Mouse (Mus musculus): ENCODE results near the gene Astn1. TPM values are rescaled to one million over a fixed set of nuclear protein-coding genes. Genes with fewer than 3 reads are reported as not detected.

Astn1 gene
- 1 to 10 TPM in 1 of 2 experiments, under 1 TPM in 1; 0.98 to 1.1 TPM for total RNA-seq (2021)

- DNase-seq (ENCODE audit: low spot score): no peak
- intact Hi-C loops (cut with DNase I): no loop called here
Observed at GRCm38 (mm10) chr1:158361964-158362291, at the start of gene Astn1. Astn1 (plus strand) TSS chr1:158362273.

- intact Hi-C loops (cut with DNase I): no loop called here
- no peak for DNase-seq (ENCODE audit: low spot score)
Observed at GRCm38 (mm10) chr1:158323325-158323724, 38.7 kb upstream of the Astn1 start.

GRCm38 (mm10) chr1:158328126-158328525 lies 33.9 kb upstream of the Astn1 start:
- intact Hi-C loops (cut with DNase I): no loop called here
- DNase-seq (ENCODE audit: low spot score): no peak

- DNase-seq (ENCODE audit: low spot score): no peak
- intact Hi-C loops (cut with DNase I): no loop called here
Observed at GRCm38 (mm10) chr1:158328839-158329238, 33.2 kb upstream of the Astn1 start.

- intact Hi-C loops (cut with DNase I): loop anchor here (10.0 kb wide), 1 partner anchor 312 kb away; no protein-coding TSS in a partner anchor
- no peak for DNase-seq (ENCODE audit: low spot score)
Observed at GRCm38 (mm10) chr1:158343243-158343714, 18.8 kb upstream of the Astn1 start.

GRCm38 (mm10) chr1:158353656-158354371 lies 8.3 kb upstream of the Astn1 start:
- no peak for DNase-seq (ENCODE audit: low spot score)

GRCm38 (mm10) chr1:158355177-158356050 lies 6.7 kb upstream of the Astn1 start:
- no peak for DNase-seq (ENCODE audit: low spot score)
- intact Hi-C loops (cut with DNase I): no loop called here

More at GRCm38 (mm10) chr1:158353656-158354371, 8.3 kb upstream of the Astn1 start:
- intact Hi-C loops (cut with DNase I): no loop called here

- intact Hi-C loops (cut with DNase I): no loop called here
Observed at GRCm38 (mm10) chr1:158356051-158356461, 6.0 kb upstream of the Astn1 start, which contains the start of gene Brinp2. Brinp2 (minus strand) TSS chr1:158356326.

GRCm38 (mm10) chr1:158362292-158363101 lies 424 bp downstream of the Astn1 start:
- DNase-seq (ENCODE audit: low spot score): no peak
- intact Hi-C loops (cut with DNase I): no loop called here

More at GRCm38 (mm10) chr1:158356051-158356461, 6.0 kb upstream of the Astn1 start, which contains the start of gene Brinp2:
- DNase-seq (ENCODE audit: low spot score): peak; percentile 42

GRCm38 (mm10) chr1:158364461-158364860 lies 2.4 kb downstream of the Astn1 start:
- no peak for DNase-seq (ENCODE audit: low spot score)
- intact Hi-C loops (cut with DNase I): no loop called here

GRCm38 (mm10) chr1:158382277-158382676 lies 20.2 kb downstream of the Astn1 start:
- DNase-seq (ENCODE audit: low spot score): no peak
- intact Hi-C loops (cut with DNase I): no loop called here

- no peak for DNase-seq (ENCODE audit: low spot score)
Observed at GRCm38 (mm10) chr1:158383210-158383609, 21.1 kb downstream of the Astn1 start.

GRCm38 (mm10) chr1:158385311-158385710 lies 23.2 kb downstream of the Astn1 start:
- DNase-seq (ENCODE audit: low spot score): no peak
- intact Hi-C loops (cut with DNase I): no loop called here

More at GRCm38 (mm10) chr1:158383210-158383609, 21.1 kb downstream of the Astn1 start:
- intact Hi-C loops (cut with DNase I): no loop called here

- intact Hi-C loops (cut with DNase I): no loop called here
Observed at GRCm38 (mm10) chr1:158386781-158387180, 24.7 kb downstream of the Astn1 start.

GRCm38 (mm10) chr1:158388995-158389394 lies 26.9 kb downstream of the Astn1 start:
- intact Hi-C loops (cut with DNase I): no loop called here
- no peak for DNase-seq (ENCODE audit: low spot score)

More at GRCm38 (mm10) chr1:158386781-158387180, 24.7 kb downstream of the Astn1 start:
- no peak for DNase-seq (ENCODE audit: low spot score)

- DNase-seq (ENCODE audit: low spot score): no peak
- intact Hi-C loops (cut with DNase I): no loop called here
Observed at GRCm38 (mm10) chr1:158390693-158391092, 28.6 kb downstream of the Astn1 start.

- no peak for DNase-seq (ENCODE audit: low spot score)
- intact Hi-C loops (cut with DNase I): no loop called here
Observed at GRCm38 (mm10) chr1:158397058-158397457, 35.0 kb downstream of the Astn1 start.

- no peak for DNase-seq (ENCODE audit: low spot score)
- intact Hi-C loops (cut with DNase I): no loop called here
Observed at GRCm38 (mm10) chr1:158400898-158401297, 38.8 kb downstream of the Astn1 start.

- intact Hi-C loops (cut with DNase I): no loop called here
- DNase-seq (ENCODE audit: low spot score): no peak
Observed at GRCm38 (mm10) chr1:158405899-158406769, 44.1 kb downstream of the Astn1 start.

Data from heart, postnatal 25 days (tissue).